Mouse (Mus musculus) forebrain, embryonic 15.5 days (tissue): Measurements from ENCODE around the gene Cflar. TPM values are rescaled to one million over a fixed set of nuclear protein-coding genes. Genes with fewer than 3 reads are reported as not detected.

Experiments
- ATAC-seq: fragments of 200-750 bp; cut with Nextera tagmentation; replicated peaks from 2 replicates; pipeline ENCODE4 v1.8.0; 2017; ENCODE audit warnings: mild to moderate bottlenecking, moderate TSS enrichment, moderate library complexity
- H3K27ac ChIP-seq: fragments of 300-500 bp; sonication (generic); replicated peaks from 2 replicates; pipeline ENCODE4 v1.5.1; 2015; ENCODE audit warnings: mild to moderate bottlenecking, inconsistent platforms
- H3K27me3 ChIP-seq: fragments of 300-500 bp; sonication (generic); 2 replicates; pipeline ENCODE4 v1.6.1; 2015; ENCODE audit warnings: inconsistent platforms
- H3K36me3 ChIP-seq: fragments of 300-500 bp; sonication (generic); 2 replicates; pipeline ENCODE4 v1.6.1; 2015; ENCODE audit warnings: mild to moderate bottlenecking, inconsistent platforms
- H3K4me1 ChIP-seq: fragments of 300-500 bp; sonication (generic); 2 replicates; pipeline ENCODE4 v1.6.1; 2015; ENCODE audit warnings: inconsistent platforms
- H3K4me2 ChIP-seq: fragments of 300-500 bp; sonication (generic); replicated peaks from 2 replicates; pipeline ENCODE4 v1.6.1; 2015; ENCODE audit warnings: mild to moderate bottlenecking, inconsistent platforms
- H3K4me3 ChIP-seq: fragments of 300-500 bp; sonication (generic); 2 replicates; pipeline ENCODE4 v1.5.1; 2015; ENCODE audit warnings: mild to moderate bottlenecking, inconsistent platforms
- H3K9ac ChIP-seq: fragments of 300-500 bp; sonication (generic); replicated peaks from 2 replicates; pipeline ENCODE4 v1.6.1; 2015; ENCODE audit warnings: mild to moderate bottlenecking, inconsistent platforms
- H3K9me3 ChIP-seq: fragments of 300-500 bp; sonication (generic); 2 replicates; pipeline ENCODE4 v1.6.1; 2016; ENCODE audit warnings: inconsistent platforms
- WGBS: fragments of 180-500 bp; shearing (Covaris S2); methylation state at CpG from one replicate; pipeline ENCODE4 v1.1.7; 2015; ENCODE audit warnings: mixed read lengths; 5-methylcytosine and 5-hydroxymethylcytosine counted together
- polyA plus RNA-seq: library from polyadenylated mRNA; unstranded; fragments of >200 nt; fragmentation: Nextera tagmentation; extraction: Ambion mirVana; gene quantifications from 2 replicates; pipeline ENCODE4 v1.2.1, GENCODE M21; 2015

Cflar gene
- polyA plus RNA-seq, 1 experiment from 2014 or later = 18.9 TPM

DNA sequence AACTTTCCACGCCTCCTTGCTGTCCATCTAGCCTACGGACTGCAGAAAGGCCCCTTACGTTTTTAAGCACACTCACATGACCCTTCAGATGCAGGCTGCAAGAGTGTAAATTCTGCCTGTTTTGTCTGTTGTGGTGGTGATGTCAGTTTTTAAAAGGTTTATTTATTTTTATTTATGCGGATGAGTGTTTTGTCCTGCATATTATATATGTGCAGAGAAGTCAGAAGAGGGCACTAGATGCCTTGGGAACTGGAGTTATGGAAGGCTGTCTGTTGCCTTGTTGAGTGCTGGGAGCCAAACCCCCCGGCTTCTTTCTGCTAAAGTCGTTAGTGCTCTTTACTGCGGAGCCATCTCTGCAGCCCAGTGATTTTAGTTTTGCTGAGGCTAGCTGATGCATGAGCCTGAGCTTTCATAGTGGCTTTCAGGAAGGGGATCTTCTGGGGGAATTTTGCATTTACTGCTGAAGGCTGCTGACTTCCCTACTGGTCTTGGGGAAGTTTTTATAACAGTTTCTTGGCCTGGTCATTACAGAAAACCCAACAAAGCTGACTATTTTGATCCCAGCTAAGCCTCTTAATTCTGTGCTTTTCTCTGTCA lies 12.6 kb downstream of the Cflar start:
- no peaks in the 10 kb centered on the region for H3K9me3 ChIP-seq
- H3K27me3 ChIP-seq = no peaks in the 10 kb centered on the region
- H3K9ac ChIP-seq = no peak overlapping the region
- 55% methylated on average over 7 of the region's 7 CpGs for WGBS
- ATAC-seq = no peak
- H3K4me2 ChIP-seq = no peak overlapping the region
- H3K36me3 ChIP-seq = no peaks in the 10 kb centered on the region
- H3K27ac ChIP-seq = no peak overlapping the region
- H3K4me3 ChIP-seq = no peak overlapping the region
- peaks cover 4% of the 10 kb centered on the region; the same call in 1 of the 2 replicates for H3K4me1 ChIP-seq

DNA sequence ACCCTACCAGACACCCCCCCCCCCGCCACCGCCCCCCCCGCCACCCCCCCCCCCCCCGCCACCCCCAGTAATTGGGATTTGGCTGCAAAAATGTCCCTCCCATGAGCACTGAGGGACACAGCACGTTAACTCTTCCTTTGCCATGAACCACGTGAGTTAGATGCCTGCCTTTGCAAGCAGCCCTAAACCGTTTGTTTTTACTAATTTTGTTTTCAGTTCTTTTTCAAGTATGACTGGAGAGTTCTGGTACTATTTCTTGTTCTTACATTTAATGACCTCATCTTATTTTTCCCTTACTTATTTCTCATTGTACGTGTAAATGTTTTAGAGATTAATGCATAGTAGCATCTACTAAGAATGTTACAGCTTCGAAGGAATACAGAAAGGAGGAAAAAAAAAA lies 13.2 kb downstream of the Cflar start:
- Histone ChIP-seq H3K9ac (no peak overlapping the region), H3K27ac (no peak overlapping the region), H3K9me3 (no peaks in the 10 kb centered on the region), H3K4me2 (no peak overlapping the region), H3K36me3 (no peaks in the 10 kb centered on the region), H3K4me3 (no peak overlapping the region), H3K4me1 (peaks cover 4% of the 10 kb centered on the region; the same call in 1 of the 2 replicates), H3K27me3 (no peaks in the 10 kb centered on the region)
- WGBS = 52% methylated on average over 6 of the region's 9 CpGs
- ATAC-seq = no peak

DNA sequence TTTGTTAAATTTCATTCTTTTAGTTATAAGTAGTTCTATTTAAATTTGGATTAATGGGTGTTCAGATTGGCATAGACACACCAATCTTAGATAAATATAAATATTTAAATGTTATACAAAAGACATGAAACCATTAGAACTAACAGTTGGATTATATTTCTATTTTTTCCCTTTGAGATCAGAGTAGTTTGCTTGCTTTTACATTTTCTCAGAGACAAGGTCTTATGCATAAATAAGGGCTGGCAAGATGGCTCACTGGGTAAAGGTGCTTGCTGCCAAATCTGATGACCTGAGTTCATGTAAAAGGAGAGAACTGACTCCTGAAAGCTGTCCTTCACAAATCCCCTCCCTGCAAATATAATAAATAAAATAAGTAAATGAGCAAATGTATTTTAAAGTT lies 13.8 kb downstream of the Cflar start:
- Histone ChIP-seq H3K4me1 (peaks cover 4% of the 10 kb centered on the region; the same call in 1 of the 2 replicates), H3K27me3 (no peaks in the 10 kb centered on the region), H3K36me3 (no peaks in the 10 kb centered on the region), H3K9ac (no peak overlapping the region), H3K4me3 (no peak overlapping the region), H3K4me2 (no peak overlapping the region), H3K27ac (no peak overlapping the region), H3K9me3 (no peaks in the 10 kb centered on the region)
- no peak for ATAC-seq

DNA sequence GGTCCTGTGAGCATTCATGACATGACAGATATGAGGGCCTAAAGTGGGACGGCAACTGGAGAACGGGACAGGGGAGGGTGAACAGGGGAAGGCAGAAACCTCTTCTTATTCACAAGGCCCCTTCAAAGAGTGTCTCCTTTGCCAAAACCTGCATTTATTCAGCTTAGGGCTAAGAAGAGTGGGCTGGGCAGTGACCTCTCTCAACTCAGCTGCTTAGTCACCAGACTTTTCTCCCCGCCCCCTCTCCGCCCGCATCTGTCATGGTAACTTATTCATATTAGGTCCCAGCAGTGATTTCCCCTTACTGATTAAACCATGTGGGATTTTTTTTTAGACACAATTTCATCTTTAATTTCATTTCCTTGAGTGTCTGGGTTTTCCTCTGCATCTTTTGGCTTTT lies 14.5 kb downstream of the Cflar start:
- no peaks in the 10 kb centered on the region for H3K9me3 ChIP-seq
- no peak overlapping the region for H3K9ac ChIP-seq
- H3K36me3 ChIP-seq = no peaks in the 10 kb centered on the region
- peaks cover 4% of the 10 kb centered on the region; the same call in 1 of the 2 replicates for H3K4me1 ChIP-seq
- H3K4me2 ChIP-seq = no peak overlapping the region
- WGBS = 93% methylated on average over 5 of the region's 5 CpGs
- ATAC-seq = no peak
- H3K27me3 ChIP-seq = no peaks in the 10 kb centered on the region
- no peak overlapping the region for H3K4me3 ChIP-seq
- H3K27ac ChIP-seq = no peak overlapping the region

DNA sequence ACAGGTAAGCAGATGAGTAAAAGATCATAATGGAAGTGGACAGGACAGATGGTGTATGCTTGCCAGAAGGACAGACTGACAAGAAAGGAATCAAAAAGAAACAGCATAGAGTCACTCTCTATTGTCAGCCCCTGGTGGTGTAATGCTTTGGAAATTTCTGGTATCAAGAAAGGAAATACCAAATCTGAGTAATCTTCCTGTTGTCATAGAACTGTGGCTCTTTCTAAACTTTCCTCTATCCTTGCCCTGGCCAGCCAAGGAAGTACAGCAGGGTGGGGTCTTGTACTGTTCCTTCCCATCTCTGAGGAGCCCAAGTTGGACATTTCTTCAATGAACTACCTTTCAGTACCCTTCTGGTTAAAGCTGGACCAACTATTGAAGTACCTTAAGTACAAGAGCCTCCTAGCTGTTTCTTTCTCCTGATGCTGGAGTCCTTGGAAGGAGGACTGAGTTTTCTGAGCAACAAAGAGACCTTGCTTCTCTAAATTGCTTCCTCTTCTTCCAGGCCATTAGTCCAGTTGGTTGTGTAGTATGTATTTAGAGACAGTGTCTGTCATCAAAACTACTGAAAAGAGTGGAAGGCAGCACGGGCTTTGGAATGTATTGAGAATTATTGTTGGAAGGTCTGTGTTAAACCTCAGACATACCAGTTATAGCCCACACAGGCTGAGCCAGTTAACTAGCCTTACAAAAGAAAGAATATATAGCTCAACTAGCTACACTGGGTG lies 15.9 kb downstream of the Cflar start:
- Histone ChIP-seq H3K27me3 (no peaks in the 10 kb centered on the region), H3K36me3 (no peaks in the 10 kb centered on the region), H3K9me3 (no peaks in the 10 kb centered on the region), H3K9ac (no peak overlapping the region), H3K4me3 (no peak overlapping the region), H3K4me1 (peaks cover 4% of the 10 kb centered on the region; the same call in 1 of the 2 replicates), H3K4me2 (no peak overlapping the region), H3K27ac (no peak overlapping the region)
- no peak for ATAC-seq
- 80% methylated on average over 1 of the region's 1 CpGs for WGBS

DNA sequence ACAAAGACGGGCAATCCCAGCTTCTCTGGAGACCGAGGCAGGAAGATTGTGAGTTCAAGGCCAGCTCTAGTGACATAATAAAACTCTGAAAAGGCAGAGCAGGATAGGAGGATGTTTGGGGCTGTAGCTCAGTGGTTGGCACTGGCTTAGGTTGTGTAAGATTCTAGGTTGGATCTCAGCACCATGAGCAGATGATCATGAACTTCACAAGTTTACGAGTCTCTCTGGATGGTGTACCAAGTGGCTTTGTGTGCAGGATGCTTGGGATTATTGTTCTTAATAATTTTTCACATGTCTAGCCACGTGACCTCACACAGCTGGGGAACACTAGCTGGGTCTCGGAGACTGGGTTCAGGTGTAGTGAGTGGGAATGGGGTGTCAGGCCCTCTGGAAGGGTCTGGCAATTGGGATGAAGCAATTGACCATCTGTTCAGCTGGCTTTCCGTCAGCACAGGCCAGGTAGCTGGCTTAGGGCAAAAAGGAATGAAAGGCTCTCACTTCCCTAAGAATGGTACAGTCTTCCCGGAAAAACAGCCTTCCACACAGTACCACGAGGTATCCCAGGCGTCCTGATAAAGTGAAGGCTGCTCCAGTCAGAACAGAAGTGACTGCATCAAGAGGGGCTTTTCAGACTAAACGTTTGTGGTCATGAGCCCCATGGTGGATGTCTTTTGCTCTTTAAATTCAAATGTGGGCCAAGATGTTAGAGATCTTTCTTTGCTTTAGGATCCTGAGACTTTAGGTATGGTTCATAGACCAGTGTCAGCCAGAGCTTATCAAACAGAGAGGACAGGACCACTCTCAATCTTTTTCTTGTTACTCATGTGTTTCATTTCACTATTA lies 16.7 kb downstream of the Cflar start:
- H3K27ac ChIP-seq = no peak overlapping the region
- no peak overlapping the region for H3K4me2 ChIP-seq
- no peak overlapping the region for H3K4me3 ChIP-seq
- 86% methylated on average over 10 of the region's 10 CpGs for WGBS
- no peak for ATAC-seq
- no peaks in the 10 kb centered on the region for H3K36me3 ChIP-seq
- no peaks in the 10 kb centered on the region for H3K27me3 ChIP-seq
- H3K9me3 ChIP-seq = no peaks in the 10 kb centered on the region
- H3K9ac ChIP-seq = no peak overlapping the region
- H3K4me1 ChIP-seq = peaks cover 4% of the 10 kb centered on the region; the same call in 1 of the 2 replicates

DNA sequence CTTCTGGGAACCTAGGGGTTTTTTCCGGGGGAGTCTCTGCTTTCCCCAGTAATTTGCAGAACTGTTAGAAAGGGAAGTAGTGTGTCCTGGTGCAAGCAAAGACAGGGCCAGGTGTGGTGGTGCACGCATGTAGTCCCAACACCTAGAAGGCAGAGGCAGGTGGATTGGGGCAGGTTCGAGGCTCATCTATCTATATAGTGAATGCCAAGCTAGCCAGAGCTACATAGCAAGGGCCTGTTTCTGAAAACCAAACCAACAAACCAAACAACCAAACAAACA lies 17.2 kb downstream of the Cflar start:
- Histone ChIP-seq H3K27me3 (no peaks in the 10 kb centered on the region), H3K27ac (no peak overlapping the region), H3K4me2 (no peak overlapping the region), H3K9ac (no peak overlapping the region), H3K4me3 (no peak overlapping the region), H3K4me1 (peaks cover 4% of the 10 kb centered on the region; the same call in 1 of the 2 replicates), H3K9me3 (no peaks in the 10 kb centered on the region), H3K36me3 (no peaks in the 10 kb centered on the region)
- 98% methylated on average over 3 of the region's 3 CpGs for WGBS
- no peak for ATAC-seq

DNA sequence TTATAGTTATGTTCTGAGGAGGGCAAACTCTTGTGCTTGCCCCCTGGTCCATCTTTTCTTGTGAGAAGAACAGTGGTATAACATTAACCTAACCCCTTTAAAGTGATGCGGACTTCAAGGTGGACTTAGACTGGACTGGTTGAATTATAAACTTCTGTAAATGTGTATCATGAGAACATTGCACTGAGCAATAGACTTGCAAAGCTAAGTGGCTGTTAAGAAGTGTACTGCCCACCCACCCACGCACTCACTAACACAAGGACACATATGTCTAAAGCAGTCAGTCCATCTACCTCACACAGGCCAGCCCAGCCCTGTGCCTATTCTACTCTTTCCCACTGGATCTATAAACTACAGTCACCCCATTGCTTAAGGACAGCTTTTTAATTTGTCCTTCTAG lies 22.3 kb downstream of the Cflar start:
- 95% methylated on average over 2 of the region's 2 CpGs for WGBS
- Histone ChIP-seq H3K4me3 (no peak overlapping the region), H3K4me1 (peaks cover 4% of the 10 kb centered on the region; the same call in 1 of the 2 replicates), H3K9me3 (no peaks in the 10 kb centered on the region), H3K36me3 (no peaks in the 10 kb centered on the region), H3K9ac (no peak overlapping the region), H3K4me2 (no peak overlapping the region), H3K27ac (no peak overlapping the region), H3K27me3 (no peaks in the 10 kb centered on the region)
- ATAC-seq = no peak

DNA sequence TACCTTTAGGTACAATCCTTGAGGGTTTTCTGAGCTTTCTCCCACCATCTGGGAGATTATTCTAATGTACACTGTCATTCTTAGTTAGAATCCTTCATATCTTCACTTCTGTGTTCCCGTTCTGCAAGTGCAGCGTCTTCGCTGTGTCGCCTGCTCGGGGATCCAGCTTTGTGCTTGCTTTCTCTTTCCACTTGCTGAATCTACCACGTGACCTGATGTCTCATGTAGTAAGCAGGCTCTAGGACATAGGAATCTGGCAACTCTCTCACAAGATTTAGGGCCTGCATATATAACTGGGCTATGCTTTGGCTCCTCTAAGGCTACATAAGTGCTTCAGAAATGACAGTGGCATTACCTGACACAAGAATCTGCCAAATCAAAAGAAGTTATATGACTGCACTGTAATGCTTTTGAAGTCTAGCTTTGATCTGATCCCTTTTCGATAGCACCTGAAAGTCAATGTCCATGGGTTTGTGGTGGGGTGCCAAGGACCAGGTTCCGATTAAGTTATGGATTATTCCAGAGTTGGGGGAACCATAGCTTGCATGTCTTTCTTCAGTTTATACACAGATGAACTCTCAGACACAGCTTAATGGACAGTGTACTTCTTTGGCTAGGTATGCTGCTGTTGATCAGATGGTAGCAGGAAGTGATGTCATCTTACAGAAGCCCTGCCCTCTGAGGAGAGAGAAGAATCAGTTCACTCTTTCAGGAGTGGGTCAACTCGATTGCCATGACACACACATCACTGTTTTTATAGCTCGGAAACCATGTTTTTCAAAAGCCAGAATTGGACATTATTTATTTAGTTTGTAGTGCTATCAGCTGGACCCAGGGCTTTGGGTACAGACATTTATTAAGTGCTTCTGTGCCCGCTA lies 23.0 kb downstream of the Cflar start:
- H3K9ac ChIP-seq = no peak overlapping the region
- H3K9me3 ChIP-seq = no peaks in the 10 kb centered on the region
- H3K4me1 ChIP-seq = peaks cover 4% of the 10 kb centered on the region; the same call in 1 of the 2 replicates
- ATAC-seq = no peak
- WGBS = 95% methylated on average over 11 of the region's 11 CpGs
- H3K4me3 ChIP-seq = no peak overlapping the region
- H3K36me3 ChIP-seq = no peaks in the 10 kb centered on the region
- no peaks in the 10 kb centered on the region for H3K27me3 ChIP-seq
- H3K27ac ChIP-seq = no peak overlapping the region
- H3K4me2 ChIP-seq = no peak overlapping the region

DNA sequence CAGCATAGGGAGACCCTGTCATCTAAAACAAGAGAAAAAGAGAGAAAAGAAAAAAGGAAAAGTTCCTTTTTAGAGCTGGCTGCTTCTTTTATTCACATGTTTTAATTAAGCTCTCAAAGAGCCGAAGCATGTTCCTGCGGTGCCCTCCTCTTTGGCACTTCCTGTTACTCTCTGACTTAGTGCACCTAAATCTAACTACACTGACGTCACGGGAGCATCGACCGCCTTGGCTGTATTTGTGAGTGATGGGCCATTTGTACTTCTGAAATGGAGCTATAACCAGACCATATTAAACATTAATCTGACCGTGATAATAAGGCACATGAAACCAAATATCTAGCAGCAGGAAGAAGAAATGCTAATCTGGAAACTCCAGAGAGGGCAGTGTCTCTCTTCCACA lies 24.7 kb downstream of the Cflar start:
- WGBS = 90% methylated on average over 7 of the region's 7 CpGs
- Histone ChIP-seq H3K4me1 (peaks cover 8% of the 10 kb centered on the region; the same call in 1 of the 2 replicates), H3K27ac (no peak overlapping the region), H3K27me3 (no peaks in the 10 kb centered on the region), H3K4me3 (no peak overlapping the region), H3K4me2 (no peak overlapping the region), H3K9me3 (no peaks in the 10 kb centered on the region), H3K9ac (no peak overlapping the region), H3K36me3 (no peaks in the 10 kb centered on the region)
- ATAC-seq = no peak

DNA sequence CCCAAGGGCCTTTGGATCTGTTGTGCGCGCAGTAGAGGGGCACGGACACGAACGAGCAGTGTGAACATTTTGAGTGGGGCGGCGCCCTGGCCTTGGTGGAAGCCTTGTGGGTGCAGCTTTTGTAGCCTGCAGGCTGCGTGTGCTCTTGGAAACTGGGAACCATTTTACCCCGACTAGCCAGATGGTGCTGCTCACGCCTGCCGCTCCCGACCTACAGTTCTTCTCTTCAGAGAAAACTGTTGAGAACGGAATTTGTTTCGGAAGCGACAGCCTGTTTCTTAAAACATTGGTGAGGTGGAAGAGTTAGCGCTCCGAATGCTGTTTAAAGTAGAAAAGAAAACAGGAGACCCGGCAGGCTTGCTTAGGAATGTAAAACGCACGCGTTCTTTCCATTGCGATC lies 25.7 kb downstream of the Cflar start:
- ATAC-seq = no peak
- H3K9ac ChIP-seq = no peak overlapping the region
- no peaks in the 10 kb centered on the region for H3K9me3 ChIP-seq
- H3K4me2 ChIP-seq = no peak overlapping the region
- no peak overlapping the region for H3K4me3 ChIP-seq
- no peaks in the 10 kb centered on the region for H3K36me3 ChIP-seq
- H3K4me1 ChIP-seq = peaks cover 8% of the 10 kb centered on the region; the same call in 1 of the 2 replicates
- peak overlapping the region; percentile 52; the same call in 1 of the 2 replicates for H3K27ac ChIP-seq
- H3K27me3 ChIP-seq = no peaks in the 10 kb centered on the region
- WGBS = 78% methylated on average over 22 of the region's 22 CpGs
